Mouse (Mus musculus): Measurements from ENCODE around the gene Gm19684.
"Not testable (repeated sequence)": the region's sequence is repeated elsewhere in the genome, so short reads cannot be mapped to it uniquely, and the experiment has no call there.

DNA sequence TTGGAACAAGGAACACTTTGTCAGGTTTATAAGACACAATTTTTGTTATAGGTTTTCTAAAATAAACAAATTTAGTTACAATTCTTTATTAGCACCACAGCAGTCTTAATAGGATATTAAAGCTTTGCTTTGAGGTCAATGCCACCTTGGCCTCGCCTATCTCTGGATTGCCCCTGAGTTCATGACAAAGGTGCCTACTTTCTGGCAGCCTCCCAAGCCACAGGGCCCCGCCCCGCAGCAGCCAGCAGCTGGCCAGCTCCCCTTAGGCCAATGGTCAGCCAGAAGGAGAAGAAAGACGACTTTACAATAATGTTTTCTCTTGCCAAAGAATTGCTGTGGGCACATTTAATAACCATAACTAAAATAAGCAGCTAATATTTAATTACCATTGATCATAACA, 29.7 kb downstream of the Gm19684 start:
- not testable (repeated sequence) for TF ChIP-seq POLR2A, CTCF (IDR thresholded peaks at IDR 0.05; ENCODE audit: insufficient read depth, low read depth, low read length)

All from olfactory bulb, adult 2 months (tissue).